Mouse (Mus musculus): ENCODE measurements around the gene Myb.

Gene Myb

DNA sequence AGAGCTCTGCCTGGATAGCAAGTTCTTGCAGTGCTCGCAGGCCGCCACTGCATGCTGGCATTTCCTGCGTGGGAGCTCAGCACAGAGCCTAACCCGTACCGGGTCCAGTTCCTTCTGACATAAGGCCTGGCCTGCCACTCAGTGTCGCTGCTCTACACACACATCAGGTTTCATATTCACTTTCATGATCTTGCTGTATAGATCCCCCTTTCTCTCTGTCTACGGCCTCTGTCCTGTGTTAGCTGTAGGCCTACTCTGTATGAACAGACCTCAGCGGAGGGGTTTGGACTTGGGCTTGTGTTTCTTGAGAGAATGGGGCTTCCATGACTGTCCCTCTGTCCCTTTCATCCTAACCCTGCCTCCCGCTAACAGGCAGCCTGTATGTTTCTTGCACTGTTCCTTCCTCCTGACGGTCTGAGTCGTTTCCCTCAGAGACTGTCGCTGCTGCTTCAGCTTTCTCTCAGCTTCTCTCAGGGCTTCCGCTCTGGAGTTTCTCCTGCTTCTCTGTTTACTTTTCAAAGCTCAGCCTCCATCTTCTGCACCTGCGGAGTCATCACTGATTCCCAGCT, 83.5 kb downstream of the Myb start:
- DNase-seq (ENCODE audit: low read depth): no peak

DNA sequence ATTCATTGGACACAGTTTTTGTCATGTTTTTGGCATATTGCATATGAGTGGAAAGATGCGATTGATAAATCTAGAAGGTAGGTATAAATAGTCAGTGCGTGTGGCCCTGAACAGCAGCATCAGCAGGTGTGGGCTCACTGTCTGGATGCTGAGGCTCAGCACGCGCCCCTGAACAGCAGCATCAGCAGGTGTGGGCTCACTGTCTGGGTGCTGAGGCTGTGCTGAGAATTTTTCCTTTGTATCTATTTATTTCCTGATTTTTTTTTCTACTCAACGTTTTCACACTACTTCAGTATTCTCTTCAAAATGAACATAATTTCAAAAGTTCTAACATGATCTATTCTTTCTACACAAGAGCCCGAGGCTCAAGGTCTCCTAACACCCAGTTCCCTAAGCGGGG, 84.1 kb downstream of the Myb start:
- no peak for DNase-seq (ENCODE audit: low read depth)

DNA sequence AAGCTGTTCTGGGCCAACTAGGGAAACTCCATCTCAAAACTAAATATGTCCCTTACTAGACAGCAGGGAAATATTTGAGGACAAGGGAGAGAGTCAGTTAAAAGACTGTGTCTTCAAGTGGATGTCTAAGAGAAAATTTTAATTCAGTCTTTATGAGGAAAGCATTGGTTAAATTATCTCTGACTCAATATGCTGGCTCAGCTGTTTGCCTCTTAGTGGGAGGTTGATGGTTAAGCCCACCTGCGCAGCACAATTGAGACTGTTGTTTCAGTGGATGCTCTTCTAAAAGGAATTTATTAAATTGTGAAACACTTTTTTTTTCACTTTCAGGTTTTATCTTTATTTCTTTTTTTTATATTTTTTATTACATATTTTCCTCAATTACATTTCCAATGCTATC, 84.6 kb downstream of the Myb start:
- no peak for DNase-seq (ENCODE audit: low read depth)
